Mouse (Mus musculus) forelimb bud, embryonic 11.5 days (tissue): ENCODE measurements at regions not wholly inside any gene's neighbourhood (a gene's known extent, or its start where the extent isn't known, plus 50 kb on each side); places are given as distances from the start of the nearest gene placed in this dataset.

Experiments used
- DNase-seq: peaks from one replicate; pipeline ENCODE4 v3.0.0-alpha.2; 2012; ENCODE audit warnings: low read depth, low spot score

DNA sequence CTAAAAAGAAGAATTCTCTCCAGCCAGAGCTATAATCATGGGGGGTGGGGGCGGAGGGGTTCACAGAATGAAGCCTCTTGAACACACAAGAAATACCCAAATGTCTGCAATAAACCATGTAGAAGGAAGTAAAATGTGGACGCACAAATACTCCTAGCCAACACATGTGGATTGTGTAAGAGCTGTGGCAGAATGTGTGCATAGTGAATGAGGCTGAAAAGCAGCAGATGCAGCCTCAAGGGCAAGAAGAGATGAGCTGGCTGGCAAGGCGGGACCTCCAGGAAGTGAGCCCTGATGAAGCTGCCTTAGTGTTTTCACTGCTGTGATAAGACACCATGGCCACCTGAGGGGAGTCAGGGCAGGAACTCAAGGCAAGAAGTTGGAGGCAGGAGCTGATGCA, 53.3 kb upstream of the Arhgap28 start:
- DNase-seq, result no peak

DNA sequence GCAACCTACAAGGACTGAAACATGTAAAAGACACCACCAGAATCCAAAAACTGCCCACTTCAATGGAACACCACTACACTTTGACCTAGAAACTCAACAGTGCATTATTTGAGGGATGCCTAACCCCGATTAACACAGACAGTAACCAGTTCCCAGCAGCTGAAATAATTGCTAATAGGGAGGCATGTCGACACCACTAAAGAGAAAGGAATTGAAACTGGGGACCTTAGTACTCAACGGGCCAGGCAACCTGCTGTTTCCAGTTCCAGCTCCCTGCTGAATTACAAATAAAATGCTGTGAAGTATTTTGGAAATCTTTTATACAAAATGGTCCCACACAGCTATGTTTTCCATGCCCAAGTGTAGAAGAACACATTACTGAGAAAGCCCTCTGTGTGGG, 56.5 kb upstream of the Arhgap28 start:
- no peak for DNase-seq

DNA sequence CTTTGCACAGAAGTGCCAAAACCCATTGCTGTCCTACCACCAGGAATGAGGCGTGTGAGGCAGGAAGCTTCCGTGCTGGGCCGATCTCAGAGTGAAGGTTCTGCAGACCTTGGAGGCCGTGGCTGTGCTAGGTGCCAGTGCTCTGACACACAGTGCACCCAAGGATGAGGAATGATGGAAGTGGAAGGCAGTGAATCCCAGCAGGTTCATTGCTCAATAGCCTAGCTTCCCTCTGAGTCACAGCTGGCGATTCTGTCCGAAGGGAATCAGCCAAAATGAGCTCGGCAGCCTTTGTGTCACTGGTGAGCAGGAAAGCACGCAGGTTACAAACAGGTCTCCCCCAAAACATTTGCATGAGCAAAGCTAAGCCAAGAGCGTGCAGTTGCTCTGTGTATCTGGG, 61.8 kb upstream of the Arhgap28 start:
- no peak for DNase-seq

DNA sequence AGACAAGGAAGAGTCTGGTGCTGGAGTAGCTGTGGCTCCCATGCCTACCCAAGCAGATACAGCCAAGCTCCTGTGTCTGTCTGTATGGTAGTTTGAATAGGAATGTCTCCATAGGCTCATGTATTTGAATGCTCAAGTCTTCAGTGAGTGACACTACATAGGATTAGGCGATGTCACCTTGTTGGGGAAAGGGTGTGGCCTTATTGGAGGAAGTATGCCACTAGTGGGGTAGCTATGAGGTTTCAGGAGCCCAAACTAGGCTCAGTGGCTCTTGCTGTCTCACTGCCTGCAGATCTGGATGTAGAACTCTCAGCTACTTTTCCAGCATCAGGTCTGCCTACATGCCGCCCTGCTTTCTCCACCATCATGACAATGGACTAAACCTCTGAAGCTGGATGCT, 62.3 kb upstream of the Arhgap28 start:
- no peak for DNase-seq

DNA sequence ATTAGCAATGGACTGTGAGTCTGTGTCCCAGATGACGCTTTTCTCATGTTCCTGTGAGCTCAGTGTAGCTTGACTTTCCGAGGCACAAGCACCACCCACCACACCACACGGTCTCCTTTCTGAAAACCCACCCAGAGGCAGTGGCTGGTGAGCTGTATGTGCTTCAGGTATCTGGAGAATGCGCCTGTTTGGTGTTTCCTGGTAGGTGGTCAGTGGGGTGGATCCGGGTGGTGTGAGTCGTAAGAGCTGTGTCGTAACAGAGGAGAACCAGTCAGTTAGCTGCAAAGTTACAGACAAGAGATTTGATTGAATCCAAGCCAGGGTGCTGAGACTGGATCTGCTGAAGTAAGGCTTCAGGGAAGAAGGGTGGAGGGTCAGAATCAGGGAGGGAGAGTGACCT, 65.1 kb upstream of the Arhgap28 start:
- DNase-seq, result no peak

DNA sequence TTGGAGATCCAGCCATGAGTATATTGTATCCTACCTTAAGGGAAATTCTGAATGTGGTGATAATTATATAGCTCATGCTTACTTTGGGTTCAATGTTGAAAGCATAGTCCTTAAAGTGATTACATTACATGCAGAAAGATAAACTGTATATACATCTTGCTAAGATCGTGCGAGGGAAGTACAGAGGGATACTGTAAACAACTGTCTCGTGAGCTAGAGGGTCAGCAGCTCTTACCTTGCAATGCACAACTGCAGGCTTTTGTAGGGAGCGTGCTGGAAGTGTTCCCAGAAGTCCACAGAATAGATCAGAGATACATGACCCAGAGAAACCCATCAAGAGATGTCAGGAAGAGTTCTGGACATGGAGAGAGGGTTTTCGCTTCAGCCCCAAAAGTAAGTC, 65.6 kb upstream of the Arhgap28 start:
- no peak for DNase-seq

DNA sequence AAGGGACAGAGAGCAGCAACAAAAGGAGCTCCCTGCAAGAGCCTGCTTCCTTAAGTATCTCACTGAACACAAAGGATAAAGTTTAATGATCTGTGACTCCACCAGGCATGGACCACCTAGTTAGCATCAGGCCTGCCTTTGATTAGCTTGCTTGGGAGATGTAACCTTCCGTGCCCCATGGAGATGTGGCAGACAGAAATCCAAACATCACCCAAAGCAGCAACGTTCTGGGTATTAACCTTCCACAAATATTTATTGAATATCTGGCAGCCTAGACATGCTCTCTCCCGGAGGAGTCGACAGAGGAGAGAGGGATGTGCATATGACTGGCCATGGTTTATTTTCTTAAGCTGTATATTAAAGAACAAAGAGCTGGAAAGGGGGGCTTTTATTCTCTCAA, 67.6 kb upstream of the Arhgap28 start:
- DNase-seq, result peak; percentile 20

DNA sequence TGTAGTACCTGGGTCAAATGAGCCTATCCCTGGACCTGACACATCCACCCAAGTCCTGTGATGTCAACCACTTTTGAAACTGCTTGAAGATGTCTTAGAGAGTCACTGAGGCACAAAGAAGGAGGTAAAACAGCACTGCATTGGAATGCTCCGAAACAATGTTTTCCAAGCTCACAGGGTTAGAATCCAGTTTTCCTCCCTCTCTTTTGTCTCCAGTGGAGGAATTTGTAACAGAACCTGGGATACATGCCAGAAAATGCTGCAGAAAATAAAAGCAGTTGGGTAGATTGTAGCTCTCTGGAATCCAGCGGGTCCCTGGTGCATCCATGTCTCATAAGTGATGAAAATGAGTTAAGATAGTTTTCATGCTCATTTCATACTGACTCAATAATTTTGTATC, 71.8 kb upstream of the Arhgap28 start:
- DNase-seq, result no peak

DNA sequence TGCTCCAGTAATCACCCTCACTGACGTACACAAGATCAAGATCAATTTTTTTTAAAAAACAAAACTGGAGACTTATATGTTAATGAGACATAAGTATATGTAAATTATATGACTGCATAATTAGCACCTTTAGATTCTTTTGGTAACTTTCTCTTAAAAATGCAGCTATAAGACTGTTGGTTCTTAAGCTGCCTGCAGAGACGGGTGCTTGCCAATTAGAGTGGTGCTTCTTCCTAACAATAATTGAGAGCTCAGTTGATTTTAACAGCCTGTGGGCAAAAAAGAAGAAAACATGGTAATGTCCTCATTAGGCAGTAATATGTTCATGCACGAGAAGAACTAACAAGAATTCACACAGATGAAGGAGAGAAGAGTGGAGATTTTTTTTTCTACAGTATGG, 74.8 kb upstream of the Arhgap28 start:
- DNase-seq, result no peak

DNA sequence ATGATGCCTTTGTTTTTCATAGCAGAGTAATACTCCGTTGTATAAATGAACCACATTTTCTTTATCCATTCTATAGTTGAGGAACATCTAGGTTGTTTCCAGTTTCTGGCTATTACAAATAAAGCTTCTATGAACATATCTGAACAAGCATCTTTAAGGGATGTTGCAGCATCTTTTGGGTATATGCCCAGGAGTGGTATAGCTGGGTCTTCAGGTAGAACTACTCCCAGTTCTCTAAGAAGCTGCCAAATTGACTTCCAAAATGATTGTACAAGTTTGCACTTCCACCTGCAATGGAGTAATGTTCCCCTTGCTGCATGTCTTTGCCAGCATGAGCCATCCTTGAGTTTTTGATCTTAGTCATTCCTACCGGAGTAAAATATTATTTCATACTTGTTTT, 80.5 kb upstream of the Arhgap28 start:
- DNase-seq, result no peak

DNA sequence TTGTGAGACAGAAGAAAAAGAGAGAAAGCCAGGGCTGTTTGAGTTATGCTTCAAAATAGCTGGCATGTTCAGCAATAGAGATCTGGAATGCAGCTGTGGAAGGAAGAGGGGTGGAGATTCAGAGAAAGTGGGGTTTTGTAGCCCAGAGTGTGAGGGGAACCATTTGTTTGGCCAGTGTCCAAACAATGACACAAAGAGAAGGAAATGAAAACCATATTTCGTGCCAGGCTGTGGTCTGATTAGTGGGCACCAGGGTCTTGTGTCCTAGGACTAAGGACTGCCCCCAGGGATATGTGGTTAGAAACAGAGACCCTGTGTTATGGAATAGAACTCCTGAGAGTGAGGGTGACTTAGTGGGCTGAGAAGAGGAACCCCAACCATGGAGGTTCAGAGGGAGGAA, 83.2 kb upstream of the Arhgap28 start:
- no peak for DNase-seq

DNA sequence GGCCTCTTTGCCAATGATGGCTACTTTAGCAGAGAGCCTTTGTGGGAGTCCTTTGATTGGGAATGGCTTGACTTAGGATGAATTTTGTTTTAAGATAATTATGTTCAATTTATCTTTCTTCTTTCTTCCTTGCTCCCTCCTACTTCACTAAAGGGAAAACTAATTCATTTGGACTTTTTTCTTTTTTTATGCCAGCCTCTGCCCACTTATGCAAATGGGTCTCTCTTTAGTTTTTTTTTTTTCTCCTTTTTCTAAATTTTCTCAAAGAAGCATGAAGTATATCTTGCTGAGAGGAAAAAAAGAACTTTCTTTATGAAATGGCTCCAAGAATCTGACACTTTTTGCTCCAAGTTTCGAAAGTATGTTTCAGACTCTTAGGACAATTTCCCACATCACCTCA, 85.3 kb upstream of the Arhgap28 start:
- no peak for DNase-seq

DNA sequence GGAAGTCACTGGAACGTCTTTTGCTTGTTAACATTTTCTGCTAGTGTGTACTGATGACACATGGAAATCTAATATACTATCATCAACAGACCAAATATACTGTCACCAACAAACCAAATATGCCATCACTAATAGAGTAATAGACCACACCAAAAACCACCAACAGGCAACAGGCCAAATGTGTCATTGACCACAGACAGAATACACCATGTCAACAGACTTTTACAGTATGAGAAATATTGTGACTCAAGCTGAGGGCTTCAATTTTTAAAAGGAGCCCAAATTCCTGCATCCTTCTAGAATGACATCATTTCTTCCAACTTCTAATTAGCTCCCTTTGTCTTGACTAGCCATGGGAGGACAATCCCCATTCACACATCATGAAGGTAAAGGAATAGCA, 85.9 kb upstream of the Arhgap28 start:
- DNase-seq, result no peak

DNA sequence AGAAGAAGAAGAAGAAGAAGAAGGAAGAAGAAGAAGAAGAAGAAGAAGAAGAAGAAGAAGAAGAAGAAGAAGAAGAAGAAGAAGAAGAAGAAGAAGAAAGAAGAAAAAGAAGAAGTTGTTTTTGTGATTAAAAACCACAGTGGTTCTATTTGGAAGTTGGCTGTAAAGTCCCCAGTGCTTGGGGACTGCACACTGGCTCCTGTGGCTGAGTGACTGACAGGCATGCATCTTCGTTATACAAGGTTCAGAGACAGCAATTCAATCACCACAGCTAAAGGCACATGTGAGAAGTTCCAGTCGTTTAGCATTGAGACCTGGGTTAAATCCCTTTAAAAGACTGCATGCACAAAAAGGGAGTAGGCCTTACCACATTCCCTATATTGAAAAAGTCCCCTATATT, 93.1 kb upstream of the Arhgap28 start:
- no peak for DNase-seq

DNA sequence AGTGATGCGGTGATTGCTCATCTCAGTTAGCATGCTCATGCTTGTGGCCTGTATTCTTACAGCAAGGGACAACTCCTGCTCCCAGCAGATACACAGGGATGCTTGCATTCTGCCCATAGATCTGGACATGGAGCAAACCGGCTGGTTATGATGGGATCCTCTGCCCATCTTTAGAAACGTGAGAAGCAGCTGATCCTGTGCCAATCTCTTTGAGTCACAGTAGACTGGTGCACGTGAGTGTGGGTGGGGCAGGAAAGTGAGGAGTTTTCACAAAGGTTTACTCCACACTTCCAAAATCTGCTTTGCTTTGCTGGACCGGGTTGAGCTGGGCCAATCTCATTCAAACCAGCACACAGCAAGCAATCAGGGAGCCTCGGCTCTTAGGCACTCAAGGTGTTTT, 93.5 kb upstream of the Arhgap28 start:
- DNase-seq, result no peak

DNA sequence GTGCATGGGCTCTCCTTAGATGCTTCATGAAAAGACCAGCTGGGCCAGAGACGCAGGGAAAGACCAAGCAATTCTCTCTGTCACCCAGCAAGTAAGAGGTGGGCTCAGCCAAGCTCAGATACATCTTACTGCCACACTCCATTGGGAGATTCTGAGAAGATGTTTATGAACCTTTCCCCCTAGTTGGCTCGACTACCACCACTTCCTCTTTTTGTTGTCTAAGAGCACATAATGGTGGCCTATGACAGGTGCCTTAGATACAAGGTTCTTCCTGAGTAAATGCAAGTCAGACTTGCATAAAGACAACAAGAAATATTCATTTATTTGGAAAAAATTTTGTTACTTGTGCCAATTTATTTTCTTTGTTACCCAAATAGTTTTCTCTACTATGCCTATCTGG, 96.2 kb upstream of the Arhgap28 start:
- DNase-seq, result no peak

DNA sequence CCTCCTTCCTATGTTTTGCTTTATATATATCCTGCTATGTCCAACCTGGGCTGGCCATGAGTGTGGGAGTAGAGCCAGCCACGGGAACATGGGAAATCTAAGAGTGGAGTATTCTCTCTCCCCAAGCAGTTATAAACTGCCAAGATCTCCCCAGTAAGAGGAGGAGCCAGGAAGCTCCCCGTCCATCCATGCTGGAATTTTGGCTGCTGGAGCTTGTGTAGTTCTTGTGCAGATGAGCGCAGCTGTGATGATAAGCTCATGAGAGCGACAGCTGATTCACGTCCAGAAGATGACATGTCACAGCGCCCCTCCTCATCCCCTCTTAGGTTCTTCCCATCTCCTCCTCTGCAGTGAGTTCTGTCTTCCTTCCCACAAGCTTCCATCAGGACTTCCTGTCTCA, 99.4 kb upstream of the Arhgap28 start:
- no peak for DNase-seq

DNA sequence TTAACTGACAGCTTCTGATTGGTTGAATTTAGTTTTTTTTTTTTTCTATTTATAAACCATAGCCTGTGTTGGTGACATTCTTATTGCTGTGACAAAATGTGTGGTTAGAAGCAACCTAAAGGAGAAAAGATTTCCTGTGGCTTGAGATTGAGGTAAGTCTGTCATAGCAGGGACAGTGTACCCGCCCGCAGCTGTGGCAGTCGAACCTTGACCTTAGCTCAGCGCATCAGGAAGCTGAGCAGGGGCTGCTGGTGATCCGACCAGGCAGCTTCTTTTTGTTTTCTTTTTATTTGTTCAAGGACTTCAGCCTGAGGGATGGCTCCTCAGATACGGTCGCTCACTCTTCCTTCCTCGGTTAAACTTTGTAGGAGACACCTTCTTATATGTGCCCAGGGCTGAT, 102.4 kb upstream of the Arhgap28 start:
- DNase-seq, result no peak

DNA sequence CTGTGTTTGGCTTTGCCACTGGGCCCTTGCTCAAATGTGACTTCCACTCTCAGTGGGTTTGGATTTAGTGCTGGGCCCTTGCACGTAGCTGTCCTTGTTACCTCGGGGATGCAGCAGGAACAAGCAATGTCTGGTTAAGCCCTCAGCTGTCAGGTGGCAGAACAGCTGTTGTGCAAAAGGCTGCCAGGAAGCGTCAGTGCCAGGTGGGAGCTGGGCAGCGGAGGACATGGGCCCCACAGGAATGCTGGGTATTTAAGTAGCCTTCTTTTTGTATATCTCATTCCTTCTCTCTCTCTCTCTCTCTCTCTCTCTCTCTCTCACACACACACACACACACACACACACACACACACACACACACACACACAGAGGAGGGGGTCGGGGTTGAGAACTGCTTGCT, 104.0 kb upstream of the Arhgap28 start:
- no peak for DNase-seq

DNA sequence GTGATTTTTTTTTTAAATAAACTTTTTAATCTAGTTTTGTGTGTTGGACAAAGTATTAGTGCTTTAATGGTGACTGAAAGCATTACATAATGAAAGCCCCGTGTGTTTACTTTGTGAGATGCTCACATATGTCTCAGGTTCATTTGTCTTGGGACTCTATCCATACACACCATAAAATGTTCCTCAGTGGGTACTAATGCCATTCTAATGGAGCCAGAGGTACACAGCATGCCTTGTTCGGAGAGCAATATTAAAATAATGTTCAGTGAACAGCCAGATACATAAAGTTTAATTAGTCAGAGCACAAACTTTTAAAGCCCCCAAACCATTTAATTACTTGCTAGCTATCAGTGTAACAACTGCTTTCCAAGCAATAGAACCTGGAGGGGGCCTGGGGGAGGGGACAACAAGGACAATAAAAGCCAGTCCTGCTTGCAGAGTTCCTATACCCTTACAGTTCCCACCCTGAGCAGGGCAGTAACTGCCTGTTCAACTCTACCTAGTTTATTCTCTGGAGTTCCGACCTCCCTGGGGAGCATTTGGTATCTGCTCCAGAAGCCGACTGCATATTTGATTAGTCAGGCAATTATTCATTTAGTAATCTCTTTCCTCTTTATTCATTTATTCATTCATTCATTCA, 108.0 kb upstream of the Arhgap28 start:
- peak; percentile 24 for DNase-seq

DNA sequence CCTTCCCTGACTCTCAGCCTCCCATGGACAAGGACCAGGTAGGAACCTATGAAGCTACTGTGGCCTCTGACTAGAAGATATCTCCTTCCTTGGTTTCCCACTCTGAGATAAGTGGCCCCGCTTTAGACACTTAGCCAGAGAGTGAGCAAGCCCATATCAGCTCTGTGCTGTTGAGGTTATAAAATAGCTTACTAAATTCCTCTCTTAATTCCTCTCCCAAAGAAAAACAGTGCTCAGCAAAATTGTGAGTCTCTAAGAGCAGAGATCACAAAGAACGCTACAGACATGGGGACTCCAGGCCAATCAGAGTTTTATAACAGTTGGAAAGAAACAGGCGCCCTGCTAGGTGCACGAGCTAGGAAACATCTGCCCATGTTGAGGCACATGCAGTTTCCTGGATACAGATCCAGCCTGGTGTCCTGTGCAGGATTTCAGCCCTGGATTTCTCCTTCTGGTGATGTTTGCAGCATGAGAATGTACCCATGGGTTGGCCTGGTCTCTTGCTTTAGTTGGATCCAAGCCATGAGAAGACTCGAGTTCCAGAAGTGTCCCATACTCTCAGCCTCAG, 108.9 kb upstream of the Arhgap28 start:
- DNase-seq, result no peak

DNA sequence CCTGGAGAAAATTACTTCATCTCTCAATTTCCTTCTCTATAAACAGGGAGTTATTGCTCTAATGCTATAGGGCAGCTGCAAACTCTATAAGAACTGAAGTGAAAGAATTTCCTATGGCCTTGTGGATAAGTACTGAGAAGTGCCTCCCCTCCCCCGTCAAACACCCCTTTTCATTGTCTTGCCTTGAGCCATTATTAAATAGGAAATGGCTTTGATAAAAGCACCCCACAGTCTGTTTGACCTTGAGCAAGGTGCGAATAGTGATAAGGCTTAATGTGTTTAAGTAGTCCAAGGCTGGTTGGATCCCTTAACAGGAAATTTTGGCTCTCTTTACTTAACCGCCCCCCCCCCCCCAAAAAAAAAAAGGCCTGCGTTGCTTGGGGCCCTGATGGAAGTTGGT, 111.7 kb upstream of the Arhgap28 start:
- no peak for DNase-seq

DNA sequence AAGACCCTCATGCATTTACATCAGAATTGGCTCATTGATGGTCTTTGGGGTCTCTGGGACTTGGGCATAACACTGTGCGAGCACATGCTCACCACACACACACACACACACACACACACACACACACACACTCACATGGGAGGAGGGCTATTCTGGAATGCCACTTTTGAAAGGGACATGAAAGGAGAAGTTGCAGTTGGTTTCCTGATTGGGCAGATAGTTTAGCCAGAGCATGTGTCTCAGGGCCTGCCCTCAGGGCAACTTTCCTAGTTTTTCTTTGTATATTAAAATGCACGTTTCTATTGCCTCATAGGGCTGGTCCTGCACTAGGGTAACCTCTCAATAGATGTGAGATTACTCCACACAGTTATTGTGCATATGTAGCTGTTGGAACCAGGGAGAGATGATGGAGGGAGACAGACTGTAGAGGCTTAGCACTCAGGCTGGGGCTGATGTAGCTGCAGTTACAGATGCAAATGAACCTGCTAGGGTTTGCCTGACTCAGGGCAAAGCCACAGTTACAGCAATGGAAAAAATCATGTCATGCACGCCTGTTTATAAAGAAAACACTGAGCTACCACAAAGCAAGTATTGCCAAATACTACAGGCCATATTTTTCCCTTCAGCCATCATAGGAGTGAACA, 115.3 kb upstream of the Arhgap28 start:
- DNase-seq, result no peak

DNA sequence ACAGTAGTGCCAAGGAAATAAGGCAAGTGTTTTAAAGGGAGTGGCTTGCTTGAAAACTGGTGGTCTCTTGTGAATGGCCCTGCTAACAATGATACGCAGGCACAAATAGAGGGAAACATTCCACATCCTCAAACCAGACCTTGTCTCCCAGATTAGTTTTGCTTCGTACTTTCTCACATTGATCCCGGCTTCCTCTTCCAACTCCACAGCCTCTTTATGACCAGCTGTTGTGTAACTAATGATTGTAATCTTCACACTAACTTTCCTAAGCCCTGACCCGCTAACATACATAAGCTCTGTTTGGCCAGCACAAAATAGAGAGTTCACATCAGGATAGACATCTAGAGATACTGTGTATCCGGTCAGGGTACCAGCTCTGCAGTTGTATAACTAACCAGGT, 116.3 kb upstream of the Arhgap28 start:
- DNase-seq, result no peak
